Mouse (Mus musculus) megakaryocyte-erythroid progenitor cell, adult 5-6 weeks (primary cell): ENCODE measurements around the gene Rab11fip4. TPM values are rescaled to one million over a fixed set of nuclear protein-coding genes. Genes with fewer than 3 reads are reported as not detected.

Experiments
- ATAC-seq: replicated peaks from 2 replicates; pipeline ENCODE4 v1.8.0; 2016; ENCODE audit warnings: mild to moderate bottlenecking, inconsistent platforms; ENCODE audit not compliant: severe bottlenecking, poor library complexity, low FRiP score, low TSS enrichment
- total RNA-seq, 2 experiments: library from RNA; stranded (forward) in 1 of 2; stranded (reverse) in 1 of 2; fragments of 200-1000, 215-1000 nt in 1 of 2; fragments of >200 nt in 1 of 2; fragmentation: Nextera tagmentation in 1 of 2; gene quantifications; 2 replicates each; pipeline ENCODE4 v1.2.3; 2014 to 2017

The Rab11fip4 gene
- total RNA-seq, 2 experiments from 2014 or later: 0.17 to 1.1 TPM

DNA sequence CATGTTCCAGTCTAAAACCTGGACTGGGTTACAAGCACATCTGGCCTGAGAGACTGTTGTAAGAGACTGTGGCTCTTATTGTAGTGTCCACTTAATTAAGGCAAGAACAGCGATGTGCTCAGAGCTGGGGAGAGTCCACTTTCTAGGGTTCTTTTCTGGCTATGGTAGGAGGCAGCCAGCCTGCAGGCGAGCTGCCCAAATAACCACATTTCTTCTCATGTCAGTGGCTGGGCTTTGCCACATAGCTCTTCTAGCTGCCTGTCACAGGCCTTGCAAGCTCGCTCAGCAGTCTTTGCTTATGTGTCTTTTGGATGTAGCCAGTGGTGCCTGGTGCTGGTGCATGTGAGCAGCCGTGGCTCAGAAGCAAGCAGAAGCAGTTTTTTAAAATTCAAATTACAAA lies 129.7 kb downstream of the Rab11fip4 start:
- no peak for ATAC-seq

DNA sequence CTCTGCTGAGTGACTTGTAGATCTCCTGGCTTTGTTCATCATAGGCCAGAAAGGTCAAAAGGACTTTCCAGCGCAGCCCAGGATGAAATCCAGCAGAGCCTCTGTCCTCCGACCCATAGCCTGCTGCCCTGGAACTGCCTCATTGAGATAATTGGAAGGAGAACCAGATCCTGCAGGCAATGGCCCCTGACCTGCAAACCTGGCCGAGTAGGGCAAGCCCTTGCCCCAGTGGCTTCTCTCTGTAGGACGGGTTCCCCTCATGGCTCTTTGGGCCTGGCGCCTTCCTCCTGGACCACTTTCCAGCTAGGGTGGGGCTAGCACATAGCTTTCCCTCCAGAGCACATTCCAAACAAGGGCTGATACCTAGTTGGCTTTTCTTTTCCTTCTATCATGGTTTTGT lies 131.8 kb downstream of the Rab11fip4 start:
- ATAC-seq: no peak

- ATAC-seq: no peak
These were observed 134.0 kb downstream of the Rab11fip4 start for GRCm38 (mm10) chr11:79725005-79725404.

DNA sequence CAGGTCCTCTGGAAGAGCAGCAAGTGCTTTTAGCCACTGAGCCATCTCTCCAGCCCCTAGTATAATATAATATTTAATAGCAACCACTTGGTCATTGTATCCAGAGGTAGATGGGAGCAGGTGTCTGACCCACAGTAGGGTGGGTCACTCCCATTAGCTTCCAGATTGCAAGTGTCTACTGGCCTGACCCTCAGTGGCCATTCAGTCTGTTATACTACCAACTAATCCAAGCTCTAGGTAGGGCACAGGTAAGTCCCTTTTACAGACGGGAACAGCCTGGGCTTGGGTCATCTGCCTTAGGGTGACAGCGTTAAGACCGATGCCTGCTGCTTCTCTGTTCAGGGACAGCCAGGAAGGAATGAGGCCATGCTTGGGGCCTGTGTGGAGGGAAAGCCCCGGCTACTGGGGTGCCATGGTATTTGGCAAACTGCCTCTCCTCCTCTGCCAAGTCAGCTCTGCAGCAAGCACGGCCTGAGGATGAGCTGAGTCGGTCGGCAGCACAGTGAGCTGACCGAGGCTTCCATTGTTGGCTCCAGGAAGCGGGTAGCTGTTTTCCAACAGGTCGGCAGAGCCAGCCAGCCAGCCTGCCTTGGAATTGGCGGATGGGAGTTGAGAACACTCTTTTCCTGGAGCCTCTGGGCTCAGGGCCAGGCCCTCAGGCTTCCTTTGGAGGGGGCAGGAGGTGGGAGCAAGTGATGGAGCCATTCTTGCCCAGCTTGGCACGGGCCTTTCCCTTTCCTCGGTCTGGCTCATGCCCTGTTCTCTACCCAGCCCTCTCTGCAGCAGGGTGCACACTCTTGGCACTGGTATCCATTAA lies 138.4 kb downstream of the Rab11fip4 start:
- ATAC-seq: no peak

DNA sequence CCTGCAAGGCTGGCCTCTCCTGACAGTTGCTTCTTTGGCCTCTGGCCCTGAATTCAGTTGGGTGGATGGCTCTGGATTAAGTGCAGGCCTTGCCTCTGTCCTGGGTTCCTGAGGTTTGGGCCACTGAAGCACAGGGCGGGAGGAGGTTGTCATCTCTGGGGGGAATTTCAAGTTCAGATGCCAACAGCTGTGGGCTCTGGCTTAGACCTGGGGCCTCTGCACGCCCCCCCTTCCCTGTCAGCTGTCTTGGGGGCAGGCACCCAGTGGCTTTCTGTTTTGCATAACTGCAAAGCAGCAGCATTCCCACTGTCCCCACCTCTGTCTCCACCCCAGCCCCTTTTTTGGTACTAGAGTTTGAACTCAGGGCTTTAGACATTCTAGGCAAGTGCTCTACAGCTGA lies 139.4 kb downstream of the Rab11fip4 start:
- no peak for ATAC-seq

DNA sequence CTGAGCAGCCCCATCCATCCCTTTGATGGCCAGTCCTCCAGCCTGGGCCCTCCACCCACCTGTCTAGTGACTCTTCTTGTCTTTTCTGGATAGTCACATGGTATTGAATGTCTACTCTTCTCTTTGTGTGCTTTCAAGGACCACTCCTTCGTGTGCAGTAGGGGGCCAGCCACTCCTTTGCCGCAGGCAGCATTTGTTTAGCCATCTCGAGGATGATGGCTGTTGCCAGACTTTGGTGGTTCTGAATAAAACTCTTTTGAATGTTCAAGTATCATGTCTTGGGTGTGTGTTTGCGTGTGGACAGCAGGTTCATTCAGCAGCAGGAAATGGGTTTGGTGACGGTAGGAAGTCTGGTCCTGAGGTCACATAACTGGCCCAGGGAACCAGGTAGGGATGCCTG lies 140.5 kb downstream of the Rab11fip4 start:
- ATAC-seq: no peak

DNA sequence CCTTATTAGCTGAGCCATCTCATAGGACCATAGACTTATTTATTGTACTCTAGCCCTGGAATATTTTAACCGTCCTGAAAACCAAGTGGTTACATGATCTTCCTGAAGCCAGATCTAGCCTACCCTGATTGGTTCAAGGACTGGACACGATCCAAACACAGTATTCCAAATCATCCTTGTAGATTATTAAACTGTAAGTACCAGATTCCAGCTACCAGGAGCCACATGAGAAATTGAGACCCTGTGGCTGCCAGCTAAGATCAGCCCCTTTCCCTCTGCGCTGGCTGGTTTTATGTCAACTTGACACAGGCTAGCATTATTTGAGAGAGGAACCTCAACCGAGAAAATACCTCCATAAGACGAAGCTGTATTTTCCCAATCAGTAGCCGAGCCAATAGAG lies 142.0 kb downstream of the Rab11fip4 start:
- ATAC-seq: no peak

- peak; percentile 96 for ATAC-seq
These were observed 145.4 kb downstream of the Rab11fip4 start for GRCm38 (mm10) chr11:79736232-79737006.

DNA sequence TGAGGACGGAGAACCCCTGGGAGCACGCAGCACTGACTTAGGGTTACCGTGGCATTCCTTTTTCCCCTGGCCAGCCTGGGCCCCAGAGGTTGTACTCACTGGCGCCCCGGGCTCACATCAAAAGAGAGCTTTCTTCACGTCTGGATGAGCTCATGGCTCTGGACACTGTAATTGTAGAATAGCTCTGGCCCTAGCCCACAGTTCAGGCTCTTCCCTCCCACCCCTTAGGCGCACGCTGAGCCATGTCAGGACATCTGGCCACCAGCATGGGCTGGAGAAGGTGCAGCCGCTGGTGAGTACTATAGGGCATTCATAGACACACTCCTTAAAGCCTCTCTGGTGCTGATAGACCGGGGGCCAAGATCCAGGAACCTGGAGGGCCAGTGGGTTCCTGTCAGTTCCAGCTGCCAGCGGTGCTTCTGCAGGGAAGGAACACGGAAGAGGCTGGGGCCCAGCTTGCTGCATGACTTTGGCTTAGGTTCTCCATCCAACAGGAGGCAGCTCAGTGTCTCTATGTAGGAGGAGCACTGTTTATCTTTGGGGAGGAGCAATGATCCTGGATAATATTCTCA lies 146.2 kb downstream of the Rab11fip4 start:
- ATAC-seq: no peak

- ATAC-seq: no peak
These were observed 147.0 kb downstream of the Rab11fip4 start for GRCm38 (mm10) chr11:79737865-79738502.

- no peak for ATAC-seq
These were observed 147.9 kb downstream of the Rab11fip4 start for GRCm38 (mm10) chr11:79738725-79739558.

- ATAC-seq: no peak
These were observed 149.9 kb downstream of the Rab11fip4 start for GRCm38 (mm10) chr11:79740740-79741512.

GRCm38 (mm10) chr11:79746552-79747102 lies 155.6 kb downstream of the Rab11fip4 start:
- no peak for ATAC-seq

Other genes starting within 250 kb of the Rab11fip4 start
- gene Omg, start 87.1 kb upstream of the Rab11fip4 start, total RNA-seq (2014; fragmentation: Nextera tagmentation): 0.20 TPM in 1 of 2 replicates, not detected in the other
- 0.69 TPM in 1 of 2 replicates, not detected in the other for gene Omg, start 87.1 kb upstream of the Rab11fip4 start, total RNA-seq (2017)
- 94.9 and 96.8 TPM in 2 replicates for gene Evi2b, start 67.5 kb upstream of the Rab11fip4 start, total RNA-seq (2014; fragmentation: Nextera tagmentation)
- gene Evi2b, start 67.5 kb upstream of the Rab11fip4 start, total RNA-seq (2017): 32.1 and 38.5 TPM in 2 replicates
- gene Evi2, start 60.6 kb upstream of the Rab11fip4 start, total RNA-seq (2014; fragmentation: Nextera tagmentation): 3.5 and 14.8 TPM in 2 replicates
- 1.7 and 3.5 TPM in 2 replicates for gene Evi2, start 60.6 kb upstream of the Rab11fip4 start, total RNA-seq (2017)
- 6.2 and 12.1 TPM in 2 replicates for gene Evi2a, start 60.6 kb upstream of the Rab11fip4 start, total RNA-seq (2014; fragmentation: Nextera tagmentation)
- gene Evi2a, start 60.6 kb upstream of the Rab11fip4 start, total RNA-seq (2017): 3.1 and 10.1 TPM in 2 replicates